ENCODE assay signal across 17 mouse cellular contexts in the genomic region with DNA sequence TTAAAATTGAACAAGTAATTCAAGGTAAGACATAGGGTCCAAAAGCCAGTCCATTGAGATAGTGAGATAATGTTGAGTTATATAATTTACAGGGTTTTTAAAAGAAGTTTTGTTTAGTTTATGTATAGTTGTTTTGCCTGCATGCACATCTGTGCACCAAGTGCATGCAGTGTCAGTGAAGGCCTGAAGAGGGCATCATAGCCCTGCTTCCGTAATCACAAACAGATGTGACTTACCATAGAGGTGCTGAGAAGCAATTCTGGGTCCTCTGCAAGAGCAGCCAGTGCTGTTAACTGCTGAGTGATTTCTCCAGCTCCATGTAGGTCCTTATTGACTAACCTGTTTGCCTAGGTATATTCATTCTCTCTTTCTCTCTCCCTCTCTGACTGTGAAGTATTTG. TPM values are rescaled to one million over a fixed set of nuclear protein-coding genes. Genes with fewer than 3 reads are reported as not detected.
A peak's percentile ranks its signal among the peaks of the same experiment; 100 is the strongest.
DNase-seq lines count a peak whose midpoint lies in the region; ATAC-seq and TF ChIP-seq lines count a peak whose summit lies in the region.
"Had no signal": no experiment of that assay in that cellular context is flagged by ENCODE, and none has a peak within 500 bp of the region (broad histone marks: within the 10 kb centered on the region; RNA-seq: fewer than 3 reads in every experiment).

No protein-coding gene starts in this region.

- no peak for DNase-seq in heart, adult 2 months
- no peak for DNase-seq in heart, adult 8-10 months (ENCODE audit: low spot score)
- no peak for DNase-seq in liver, postnatal 0 days
- DNase-seq in liver (no peak), MEL (ENCODE audit: low read depth, low spot score) (peak; percentile 53)
- no peak for DNase-seq in right cerebral cortex, postnatal 14 days
- DNase-seq in spleen, adult 12 weeks (ENCODE audit: low spot score), result no peak
- DNase-seq: cerebellum, adult 11 months; cerebellum, postnatal 25 days; heart, postnatal 10 days had no signal

- no peak overlapping the region for H3K27ac ChIP-seq in heart, adult 2 months
- no peak overlapping the region for H3K27ac ChIP-seq in liver, postnatal 0 days (ENCODE audit: low read depth)
- no peak overlapping the region for H3K27ac ChIP-seq in MEL (ENCODE audit: control insufficient read depth, low read depth, low read length)
- H3K27ac ChIP-seq: embryonic facial prominence, embryonic 15.5 days; hindbrain, embryonic 15.5 days; limb, embryonic 15.5 days; macrophage; midbrain, embryonic 12.5 days had no signal

- ATAC-seq in liver, postnatal 0 days, result no peak
- ATAC-seq in granulocyte monocyte progenitor cell, adult 5-6 weeks (replicated peaks; ENCODE audit: poor library complexity, severe bottlenecking), result peak; percentile 42; the same call in 1 of the 2 replicates

- H3K36me3 ChIP-seq in heart, adult 2 months (ENCODE audit: control insufficient read depth, insufficient read depth, low read length), result no peaks in the 10 kb centered on the region
- peaks cover 27% of the 10 kb centered on the region for H3K36me3 ChIP-seq in liver, postnatal 0 days (replicated peaks; ENCODE audit: insufficient read depth, low read length)
- H3K36me3 ChIP-seq in MEL (ENCODE audit: control insufficient read depth in 1 of 2, insufficient read depth in 2 of 2, low read length in 2 of 2), result peaks cover 0 to 14% of the 10 kb centered on the region in 2 experiments; a peak in 3 of 4 replicates

- no peak overlapping the region for H3K4me2 ChIP-seq in liver, postnatal 0 days (ENCODE audit: low read depth, low read length)
- H3K4me2 ChIP-seq: embryonic facial prominence, embryonic 15.5 days; hindbrain, embryonic 15.5 days; limb, embryonic 15.5 days; midbrain, embryonic 12.5 days had no signal

- H3K79me2 ChIP-seq in heart, adult 2 months (replicated peaks; ENCODE audit: control insufficient read depth, insufficient read depth, low read length), result no peaks in the 10 kb centered on the region
- no peaks in the 10 kb centered on the region for H3K79me2 ChIP-seq in MEL (ENCODE audit: control insufficient read depth, insufficient read depth, low read length, poor library complexity)

- no peaks in the 10 kb centered on the region for H3K9me3 ChIP-seq in liver, postnatal 0 days (ENCODE audit: low read length)
- no peaks in the 10 kb centered on the region for H3K9me3 ChIP-seq in MEL (replicated peaks; ENCODE audit: insufficient read depth, low read length)
- H3K9me3 ChIP-seq: embryonic facial prominence, embryonic 15.5 days; hindbrain, embryonic 15.5 days; limb, embryonic 15.5 days; midbrain, embryonic 12.5 days had no signal

- TF ChIP-seq CTCF in heart, adult 2 months (IDR thresholded peaks at IDR 0.05), result peak; percentile 47
- TF ChIP-seq CTCF in liver, postnatal 0 days (IDR thresholded peaks at IDR 0.05; ENCODE audit: low read depth), result peak; percentile 40
- TF ChIP-seq CTCF in MEL (IDR thresholded peaks at IDR 0.05 in 2 of 3, conservative IDR thresholded peaks at IDR 0.05 in 1 of 3; ENCODE audit: control insufficient read depth in 1 of 3, insufficient read depth in 1 of 3, low read depth in 2 of 3, low read length in 3 of 3, poor library complexity in 1 of 3, severe bottlenecking in 1 of 3), result peak; percentile 45 to 49 (median 49)

- peak; percentile 32 for TF ChIP-seq RAD21 in MEL (IDR thresholded peaks at IDR 0.05; ENCODE audit: low read depth, low read length)

- TF ChIP-seq POLR2A in heart, adult 2 months (IDR thresholded peaks at IDR 0.05; ENCODE audit: insufficient read depth, low read depth, low read length), result no peak
- TF ChIP-seq POLR2A in MEL (IDR thresholded peaks at IDR 0.05; ENCODE audit: control insufficient read depth in 1 of 2, insufficient read depth in 1 of 2, low read depth in 1 of 2, low read length in 2 of 2, poor library complexity in 1 of 2), result no peak

- TF ChIP-seq EP300 in heart, adult 2 months (IDR thresholded peaks at IDR 0.05; ENCODE audit: insufficient read depth, low read depth, low read length), result no peak
- TF ChIP-seq EP300 in liver, postnatal 0 days (IDR thresholded peaks at IDR 0.05; ENCODE audit: low read depth), result no peak
- no peak for TF ChIP-seq EP300 in MEL (IDR thresholded peaks at IDR 0.05; ENCODE audit: low read depth in 1 of 2, low read length in 2 of 2)

- intact Hi-C loops in heart, adult 2 months (cut with DNase I), result no loop called here

- H3K9ac ChIP-seq in heart, adult 2 months (ENCODE audit: low read depth, low read length), result no peak overlapping the region
- no peak overlapping the region for H3K9ac ChIP-seq in liver, postnatal 0 days (replicated peaks)
- H3K9ac ChIP-seq in MEL (ENCODE audit: control insufficient read depth, low read depth, low read length, poor library complexity, severe bottlenecking), result no peak overlapping the region
- H3K9ac ChIP-seq: embryonic facial prominence, embryonic 15.5 days; hindbrain, embryonic 15.5 days; limb, embryonic 15.5 days; midbrain, embryonic 12.5 days had no signal

- H3K27me3 ChIP-seq in heart, adult 2 months (ENCODE audit: control insufficient read depth, insufficient read depth, low read length), result no peaks in the 10 kb centered on the region
- H3K27me3 ChIP-seq in liver, postnatal 0 days (ENCODE audit: insufficient read depth, low read length), result no peaks in the 10 kb centered on the region
- H3K27me3 ChIP-seq in MEL (ENCODE audit: control insufficient read depth in 1 of 2, insufficient read depth in 2 of 2, low read length in 2 of 2), result no peaks in the 10 kb centered on the region
- H3K27me3 ChIP-seq: CH12.LX; embryonic facial prominence, embryonic 15.5 days; hindbrain, embryonic 15.5 days; limb, embryonic 15.5 days; midbrain, embryonic 12.5 days had no signal

- WGBS in heart, adult 2 months, result 85% methylated on average over 1 of the region's 1 CpGs
- WGBS in liver, postnatal 0 days (ENCODE audit: insufficient replicate concordance), result 85% methylated on average over 1 of the region's 1 CpGs

- H3K4me1 ChIP-seq in heart, adult 2 months (ENCODE audit: control insufficient read depth, insufficient read depth, low read length), result no peaks in the 10 kb centered on the region; the same call in 1 of the 2 replicates
- H3K4me1 ChIP-seq in liver, postnatal 0 days (ENCODE audit: insufficient read depth), result peaks cover 13% of the 10 kb centered on the region; the same call in 1 of the 2 replicates
- H3K4me1 ChIP-seq in MEL (ENCODE audit: control insufficient read depth in 1 of 2, insufficient read depth in 2 of 2, low read length in 2 of 2), result peaks cover 3 to 10% of the 10 kb centered on the region in 2 experiments; a peak in 3 of 4 replicates
- H3K4me1 ChIP-seq: limb, embryonic 15.5 days had no signal

- H3K4me3 ChIP-seq in heart, adult 2 months, result no peak overlapping the region
- H3K4me3 ChIP-seq in liver, postnatal 0 days (ENCODE audit: low read depth, low read length), result no peak overlapping the region
- no peak overlapping the region for H3K4me3 ChIP-seq in MEL (ENCODE audit: control insufficient read depth in 1 of 2, insufficient read depth in 1 of 2, low read depth in 2 of 2, low read length in 2 of 2)
- H3K4me3 ChIP-seq: embryonic facial prominence, embryonic 15.5 days; hindbrain, embryonic 15.5 days; limb, embryonic 15.5 days; midbrain, embryonic 12.5 days had no signal

TF ChIP-seq in MEL, 35 proteins besides CTCF, POLR2A, EP300 and RAD21:
- TF ChIP-seq SMC3 (IDR thresholded peaks at IDR 0.05; ENCODE audit: low read depth, low read length) (peak; percentile 28; the same call in 1 of the 2 replicates), ZMIZ1 (IDR thresholded peaks at IDR 0.05; ENCODE audit: low read depth, low read length) (no peak)

RNA-seq across cellular contexts. Expression of gene Zbtb8os, which starts 6.4 kb away (rescaled TPM):
- total RNA-seq in heart, adult 2 months (2021), result 10 to 100 TPM; 19.5 to 27.2 TPM
- 9.1 and 13.0 TPM in 2 replicates for polyA plus RNA-seq in heart, adult 2 months (2012; rRNA removed)
- total RNA-seq in heart, adult 8-10 months (2022), result 10 to 100 TPM; 20.6 to 30.7 (median 27.4) TPM
- 32.2 and 34.2 TPM in 2 replicates for polyA plus RNA-seq in liver, postnatal 0 days (2015; fragmentation: Nextera tagmentation; extraction: Ambion mirVana)
- total RNA-seq in MEL (2012; rRNA removed), result 16.7 and 21.7 TPM in 2 replicates
- polyA plus RNA-seq in MEL (2012; ENCODE audit: insufficient read depth in 1 of 2, insufficient read length in 2 of 2, low read depth in 1 of 2, low replicate concordance in 2 of 2, missing spikeins in 1 of 2), result 10 to 100 TPM in 1 of 2 experiments, not detected in 1; 22.6 TPM
- 87.7 and 90.3 TPM in 2 replicates for total RNA-seq in granulocyte monocyte progenitor cell, adult 5-6 weeks (2014; fragmentation: Nextera tagmentation)
- total RNA-seq in granulocyte monocyte progenitor cell, adult 5-6 weeks (2017), result 67.3 and 124 TPM in 2 replicates

RNA-seq across cellular contexts. Expression of gene Rbbp4, which starts 6.7 kb away (rescaled TPM):
- 10 to 100 TPM; 67.0 to 70.7 TPM for total RNA-seq in heart, adult 2 months (2021)
- 16.8 and 34.5 TPM in 2 replicates for polyA plus RNA-seq in heart, adult 2 months (2012; rRNA removed)
- total RNA-seq in heart, adult 8-10 months (2022), result 10 to 100 TPM; 57.2 to 73.7 (median 65.6) TPM
- 163 and 167 TPM in 2 replicates for polyA plus RNA-seq in liver, postnatal 0 days (2015; fragmentation: Nextera tagmentation; extraction: Ambion mirVana)
- total RNA-seq in MEL (2012; rRNA removed), result 50.9 and 53.9 TPM in 2 replicates
- polyA plus RNA-seq in MEL (2012; ENCODE audit: insufficient read depth in 1 of 2, insufficient read length in 2 of 2, low read depth in 1 of 2, low replicate concordance in 2 of 2, missing spikeins in 1 of 2), result 100 to 1,000 TPM in 1 of 2 experiments, not detected in 1; 127 TPM
- total RNA-seq in granulocyte monocyte progenitor cell, adult 5-6 weeks (2014; fragmentation: Nextera tagmentation), result 160 and 220 TPM in 2 replicates
- 133 and 136 TPM in 2 replicates for total RNA-seq in granulocyte monocyte progenitor cell, adult 5-6 weeks (2017)

RNA-seq across cellular contexts. Expression of gene Zbtb8a, which starts 36.0 kb away (rescaled TPM):
- 1 to 10 TPM; 2.5 to 3.5 TPM for total RNA-seq in heart, adult 2 months (2021)
- 3.2 and 5.5 TPM in 2 replicates for polyA plus RNA-seq in heart, adult 2 months (2012; rRNA removed)
- 1 to 10 TPM; 2.1 to 3.7 (median 3.1) TPM for total RNA-seq in heart, adult 8-10 months (2022)
- polyA plus RNA-seq in liver, postnatal 0 days (2015; fragmentation: Nextera tagmentation; extraction: Ambion mirVana), result 1.9 and 2.3 TPM in 2 replicates
- total RNA-seq in MEL (2012; rRNA removed), result 0.85 and 0.89 TPM in 2 replicates
- polyA plus RNA-seq in MEL (2012; ENCODE audit: insufficient read depth in 1 of 2, insufficient read length in 2 of 2, low read depth in 1 of 2, low replicate concordance in 2 of 2, missing spikeins in 1 of 2), result 1 to 10 TPM in 1 of 2 experiments, not detected in 1; 1.6 TPM
- 0.30 and 5.4 TPM in 2 replicates for total RNA-seq in granulocyte monocyte progenitor cell, adult 5-6 weeks (2014; fragmentation: Nextera tagmentation)
- total RNA-seq in granulocyte monocyte progenitor cell, adult 5-6 weeks (2017), result 6.9 and 7.6 TPM in 2 replicates

RNA-seq across cellular contexts. Expression of gene Sync, which starts 54.5 kb away (rescaled TPM):
- 10 to 100 TPM; 17.7 to 17.9 TPM for total RNA-seq in heart, adult 2 months (2021)
- 8.7 and 18.8 TPM in 2 replicates for polyA plus RNA-seq in heart, adult 2 months (2012; rRNA removed)
- total RNA-seq in heart, adult 8-10 months (2022), result 10 to 100 TPM; 19.5 to 31.7 (median 25.4) TPM
- polyA plus RNA-seq in liver, postnatal 0 days (2015; fragmentation: Nextera tagmentation; extraction: Ambion mirVana), result 0.15 TPM in 1 of 2 replicates, not detected in the other
- 0.13 and 0.31 TPM in 2 replicates for total RNA-seq in MEL (2012; rRNA removed)
- polyA plus RNA-seq in MEL (2012; ENCODE audit: insufficient read depth in 1 of 2, insufficient read length in 2 of 2, low read depth in 1 of 2, low replicate concordance in 2 of 2, missing spikeins in 1 of 2), result under 1 TPM in 1 of 2 experiments, not detected in 1; 0.43 TPM
- total RNA-seq in granulocyte monocyte progenitor cell, adult 5-6 weeks (2014; fragmentation: Nextera tagmentation), result not detected in 2 replicates
- not detected in 2 replicates for total RNA-seq in granulocyte monocyte progenitor cell, adult 5-6 weeks (2017)
- total RNA-seq: CH12.LX had no signal
